Mouse (Mus musculus) leukemia stem cell, adult 10-12 weeks (primary cell): ENCODE data around the gene Olfr727. TPM values are rescaled to one million over a fixed set of nuclear protein-coding genes. Genes with fewer than 3 reads are reported as not detected.

Experiments used
- polyA plus RNA-seq: library from polyadenylated mRNA; stranded (reverse); fragments of >175 nt; gene quantifications from 2 replicates; pipeline ENCODE4 v1.2.3, GENCODE M21; 2012; ENCODE audit warnings: low replicate concordance

The Olfr727 gene
- not detected in 2 replicates for polyA plus RNA-seq

GRCm38 (mm10) chr14:50122886-50123285 is at the start of gene Olfr727:
Gene Olfr727 (plus strand): TSS chr14:50123186.

GRCm38 (mm10) chr14:50090853-50091252 is 32.1 kb upstream of the Olfr727 start, which contains the start of gene Olfr726:
Gene Olfr726 (minus strand): TSS chr14:50090953.

GRCm38 (mm10) chr14:50142580-50142979 is 19.6 kb downstream of the Olfr727 start, which contains the start of gene Olfr728:
Gene Olfr728 (minus strand): TSS chr14:50142680.

GRCm38 (mm10) chr14:50152810-50153209 is 29.8 kb downstream of the Olfr727 start, which contains the start of gene Olfr729:
Gene Olfr729 (minus strand): TSS chr14:50152910.

Other genes starting within 250 kb of the Olfr727 start
- not detected in 2 replicates for gene Olfr722, start 221.2 kb upstream of the Olfr727 start, polyA plus RNA-seq
- not detected in 2 replicates for gene Olfr723, start 191.4 kb upstream of the Olfr727 start, polyA plus RNA-seq
- not detected in 2 replicates for gene Olfr724, start 159.9 kb upstream of the Olfr727 start, polyA plus RNA-seq
- gene Olfr725, start 82.8 kb upstream of the Olfr727 start, polyA plus RNA-seq = not detected in 2 replicates
- gene Olfr726, start 32.2 kb upstream of the Olfr727 start, polyA plus RNA-seq = not detected in 2 replicates
- not detected in 2 replicates for gene Olfr728, start 19.5 kb downstream of the Olfr727 start, polyA plus RNA-seq
- not detected in 2 replicates for gene Olfr729, start 29.7 kb downstream of the Olfr727 start, polyA plus RNA-seq
- gene Olfr730, start 65.0 kb downstream of the Olfr727 start, polyA plus RNA-seq = not detected in 2 replicates
- 0.05 TPM in 1 of 2 replicates, not detected in the other for gene Olfr731, start 118.7 kb downstream of the Olfr727 start, polyA plus RNA-seq
- gene Olfr732, start 161.0 kb downstream of the Olfr727 start, polyA plus RNA-seq = not detected in 2 replicates
- not detected in 2 replicates for gene Olfr733, start 178.3 kb downstream of the Olfr727 start, polyA plus RNA-seq
- not detected in 2 replicates for gene Olfr734, start 203.6 kb downstream of the Olfr727 start, polyA plus RNA-seq
- gene Olfr735, start 225.7 kb downstream of the Olfr727 start, polyA plus RNA-seq = not detected in 2 replicates
- 0.12 and 0.17 TPM in 2 replicates for gene Tlr11, start 234.7 kb downstream of the Olfr727 start, polyA plus RNA-seq